Mouse (Mus musculus) cortical plate, adult 2 months (tissue): ENCODE measurements around the gene Rgs1. TPM values are rescaled to one million over a fixed set of nuclear protein-coding genes. Genes with fewer than 3 reads are reported as not detected.

ENCODE experiments used
- H3K27ac ChIP-seq: fragments of 200-500 bp; 2 replicates; pipeline ENCODE4 v1.5.1; 2012; ENCODE audit warnings: low read length, control low read depth, inconsistent platforms; ENCODE audit not compliant: insufficient read depth
- H3K4me1 ChIP-seq: fragments of 200-500 bp; 2 replicates; pipeline ENCODE4 v1.6.1; 2011; ENCODE audit warnings: low read length; ENCODE audit not compliant: control insufficient read depth, insufficient read depth
- H3K4me3 ChIP-seq: fragments of 200-500 bp; 2 replicates; pipeline ENCODE4 v1.5.1; 2011; ENCODE audit warnings: mild to moderate bottlenecking, low read length, control low read depth; ENCODE audit not compliant: insufficient read depth
- CTCF ChIP-seq: fragments of 200-500 bp; IDR thresholded peaks from 2 replicates; pipeline ENCODE4 v1.5.1; 2011; ENCODE audit warnings: mild to moderate bottlenecking, control low read depth, low read length; ENCODE audit not compliant: insufficient read depth; ENCODE audit errors: extremely low read depth
- POLR2A ChIP-seq: fragments of 200-500 bp; IDR thresholded peaks from 2 replicates; pipeline ENCODE4 v1.6.1; 2011; ENCODE audit warnings: mild to moderate bottlenecking, low read length, control low read depth; ENCODE audit not compliant: insufficient read depth; ENCODE audit errors: extremely low read depth
- polyA plus RNA-seq: library from polyadenylated mRNA; depleted of rRNA; stranded (reverse); fragments of >200 nt; gene quantifications from 2 replicates; pipeline ENCODE4 v1.2.3, GENCODE M21; 2012

Rgs1 gene
- polyA plus RNA-seq, 1 experiment, result 0.15 TPM

DNA sequence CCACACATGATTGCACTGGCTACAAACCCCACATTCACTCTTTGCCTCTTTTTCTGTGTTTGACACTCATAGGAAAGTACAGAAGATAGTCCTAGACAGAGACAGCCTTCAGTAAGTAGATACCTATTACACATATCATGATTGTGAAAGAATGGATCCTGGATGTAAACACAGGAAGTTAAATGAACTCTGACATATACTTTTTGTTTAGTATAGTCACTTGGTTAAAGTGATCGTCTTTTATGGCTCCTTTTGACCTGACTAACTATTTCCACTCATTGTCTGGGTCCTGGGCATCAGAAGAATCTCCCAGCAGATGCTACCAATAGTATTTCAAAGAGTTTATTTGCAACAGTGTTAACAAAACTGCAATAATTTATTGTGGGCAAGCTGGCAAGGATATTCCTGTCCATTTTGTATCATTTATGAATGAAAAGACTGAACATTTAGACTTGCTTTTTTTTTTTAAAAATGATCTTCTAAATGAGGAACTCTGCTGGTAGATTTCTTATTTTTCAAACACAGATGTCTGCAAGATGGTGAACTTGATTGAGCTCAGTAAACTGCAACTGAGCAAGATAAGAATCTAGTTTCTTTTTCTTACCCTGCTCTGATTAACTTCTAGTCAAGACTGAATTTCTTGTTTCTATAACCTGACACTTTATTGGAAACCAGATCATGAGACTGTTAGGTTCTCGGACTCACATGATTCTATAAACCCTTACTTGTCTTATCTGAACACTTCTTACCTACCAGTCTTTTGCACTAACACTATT, 7.7 kb upstream of the Rgs1 start:
- no peak for TF ChIP-seq POLR2A
- no peak for TF ChIP-seq CTCF
- Histone ChIP-seq H3K4me1 (no peaks in the 10 kb centered on the region), H3K27ac (no peak overlapping the region), H3K4me3 (no peak overlapping the region)

DNA sequence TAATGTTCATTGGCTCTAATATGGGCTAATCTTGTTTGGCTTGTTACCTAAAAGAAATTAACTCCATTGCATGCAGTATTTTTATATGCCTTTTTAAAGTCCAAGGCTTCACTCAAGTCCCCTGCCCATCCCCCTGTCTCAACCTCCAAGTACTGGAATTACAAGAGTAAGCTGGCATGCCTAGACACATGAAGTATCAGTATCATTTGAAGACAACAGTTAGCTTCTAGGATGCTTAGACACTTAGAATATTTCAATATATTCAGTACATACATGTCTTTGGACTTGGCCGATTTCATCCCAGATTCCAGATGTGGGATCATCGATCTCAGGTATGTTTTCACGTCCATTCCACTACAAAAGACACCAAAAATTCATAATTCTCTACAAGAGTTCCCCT, 836 bp downstream of the Rgs1 start:
- Histone ChIP-seq H3K4me1 (no peaks in the 10 kb centered on the region), H3K4me3 (no peak overlapping the region), H3K27ac (no peak overlapping the region)
- TF ChIP-seq CTCF (no peak), POLR2A (no peak)

DNA sequence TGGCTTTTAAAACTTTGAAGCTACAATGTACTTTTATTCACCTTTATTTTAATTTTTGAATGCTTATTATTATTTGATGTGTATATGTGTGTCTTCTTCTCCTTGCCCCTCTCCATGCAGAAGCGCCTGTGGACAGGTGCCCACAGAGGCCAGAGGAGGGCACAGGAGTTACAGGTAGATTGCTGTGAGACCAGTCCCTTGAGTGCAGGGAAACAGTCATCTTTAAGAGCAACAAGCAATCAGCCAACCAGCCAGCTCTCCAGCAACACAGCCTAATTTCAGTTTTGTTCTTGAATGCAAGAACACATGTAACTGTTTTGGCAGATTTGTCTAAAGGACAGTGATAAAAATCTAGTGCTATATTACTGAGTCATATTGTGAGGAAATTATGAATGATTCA, 1.7 kb downstream of the Rgs1 start:
- Histone ChIP-seq H3K27ac (no peak overlapping the region), H3K4me3 (no peak overlapping the region), H3K4me1 (no peaks in the 10 kb centered on the region)
- TF ChIP-seq POLR2A (no peak), CTCF (no peak)

DNA sequence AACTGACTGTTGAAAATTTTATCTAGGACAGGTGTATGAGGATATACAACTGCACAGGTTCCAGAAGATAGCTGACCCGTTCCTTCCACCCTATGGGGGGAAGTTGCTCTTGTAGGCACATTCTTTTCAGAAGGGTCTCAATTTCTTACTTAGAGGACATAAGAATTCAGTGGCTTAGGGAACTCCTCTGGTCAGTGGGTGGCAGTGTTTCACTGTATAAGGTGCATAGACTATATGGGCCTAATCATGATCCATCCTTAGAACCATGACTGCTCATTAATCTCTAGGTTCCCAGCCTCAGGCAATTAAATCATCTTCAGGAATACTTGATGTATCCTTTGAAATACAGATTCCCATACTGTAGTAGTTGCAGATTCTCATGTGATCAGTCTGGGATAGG, 5.5 kb downstream of the Rgs1 start:
- H3K4me3 ChIP-seq, result no peak overlapping the region
- TF ChIP-seq CTCF, result peak; percentile 26; the same call in 1 of the 2 replicates
- no peak for TF ChIP-seq POLR2A
- H3K27ac ChIP-seq, result no peak overlapping the region
- no peaks in the 10 kb centered on the region for H3K4me1 ChIP-seq

GRCm38 (mm10) chr1:144239195-144239594, 9.8 kb downstream of the Rgs1 start:
- Histone ChIP-seq H3K4me3 (no peak overlapping the region), H3K27ac (no peak overlapping the region)
- TF ChIP-seq POLR2A (no peak), CTCF (no peak)

DNA sequence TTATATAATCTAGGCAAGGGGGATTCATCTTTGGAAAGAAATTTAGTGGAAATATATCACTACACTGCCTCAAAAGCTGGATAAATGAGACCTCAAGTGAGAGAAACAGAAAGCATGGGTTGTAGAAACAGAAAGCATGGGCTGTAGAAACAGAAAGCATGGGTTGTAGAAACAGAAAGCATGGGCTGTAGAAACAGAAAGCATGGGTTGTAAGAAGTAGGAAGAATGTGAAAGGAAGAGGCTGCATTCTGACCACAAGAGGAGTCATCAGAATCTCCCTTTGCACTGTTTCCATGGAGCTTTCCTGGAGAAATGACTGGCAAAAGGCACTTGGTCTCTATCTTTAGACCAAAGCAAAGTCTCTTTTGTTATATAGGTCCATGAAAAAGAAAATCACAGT, 33.8 kb downstream of the Rgs1 start:
- no peaks in the 10 kb centered on the region for H3K4me1 ChIP-seq
- no peak overlapping the region for H3K4me3 ChIP-seq
- TF ChIP-seq CTCF (no peak), POLR2A (no peak)
- no peak overlapping the region for H3K27ac ChIP-seq

More at GRCm38 (mm10) chr1:144239195-144239594, 9.8 kb downstream of the Rgs1 start:
- no peaks in the 10 kb centered on the region for H3K4me1 ChIP-seq

DNA sequence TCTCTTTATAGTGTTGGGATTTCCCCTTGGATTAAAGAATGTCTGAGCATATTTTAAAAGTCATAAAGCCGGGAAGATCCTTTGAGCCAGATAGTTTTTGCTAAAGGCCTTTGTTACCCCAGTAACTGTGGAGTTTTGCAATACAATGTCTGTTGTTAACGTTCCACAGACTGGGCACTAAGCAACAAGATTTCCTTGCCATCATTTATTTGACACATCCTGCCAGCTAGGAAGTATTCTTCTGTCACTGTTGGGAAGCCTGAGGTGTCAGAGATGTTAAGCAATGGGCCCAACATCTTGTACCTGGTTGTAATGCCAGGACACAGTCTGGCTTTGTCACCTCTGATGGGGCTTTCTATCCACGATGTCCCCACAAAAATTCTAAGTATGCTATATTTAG, 38.1 kb downstream of the Rgs1 start:
- TF ChIP-seq CTCF (no peak), POLR2A (no peak)
- no peak overlapping the region for H3K4me3 ChIP-seq

DNA sequence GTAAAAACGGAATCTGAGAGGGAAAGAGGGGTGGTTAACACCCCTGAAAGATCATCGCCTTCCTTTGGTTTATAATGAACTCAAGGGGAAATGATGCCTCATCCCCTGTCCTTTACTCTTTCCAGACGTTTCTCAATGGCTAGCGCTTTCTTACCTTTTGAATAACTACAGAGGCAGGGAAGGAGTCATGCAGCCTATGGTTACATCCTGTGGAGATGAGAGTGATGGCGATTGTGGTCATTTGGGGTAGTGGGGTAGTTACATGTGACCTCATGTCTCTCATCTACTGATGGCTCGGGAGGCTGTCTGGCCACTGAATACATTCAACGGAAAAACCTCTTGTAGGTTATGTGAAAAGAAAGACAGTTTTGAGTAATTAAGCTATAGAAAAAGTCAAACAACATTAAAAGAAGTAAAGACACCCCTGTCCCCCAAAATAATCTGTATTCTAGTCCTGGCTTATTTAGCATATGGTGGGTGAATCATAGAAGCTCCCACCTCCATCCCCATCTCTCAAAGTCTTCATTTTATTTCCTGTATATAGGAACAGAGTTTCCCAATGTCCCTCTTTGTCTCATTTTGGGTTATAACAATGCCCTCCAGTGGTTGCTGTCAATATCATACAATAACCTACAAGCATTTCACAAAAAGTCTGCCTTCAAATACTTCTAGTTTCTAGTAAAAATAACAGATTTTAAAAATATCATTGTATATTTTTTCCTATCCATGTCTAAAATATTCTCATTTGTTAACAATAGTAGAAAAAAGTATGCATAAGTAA, 42.6 kb downstream of the Rgs1 start:
- H3K27ac ChIP-seq, result no peak overlapping the region
- TF ChIP-seq POLR2A, result no peak
- no peak for TF ChIP-seq CTCF
- H3K4me1 ChIP-seq, result no peaks in the 10 kb centered on the region
- H3K4me3 ChIP-seq, result no peak overlapping the region

More for the DNA sequence above, 38.1 kb downstream of the Rgs1 start:
- Histone ChIP-seq H3K4me1 (no peaks in the 10 kb centered on the region), H3K27ac (no peak overlapping the region)

GRCm38 (mm10) chr1:144204766-144205165, 44.3 kb downstream of the Rgs1 start:
- no peak for TF ChIP-seq CTCF
- TF ChIP-seq POLR2A, result no peak
- no peaks in the 10 kb centered on the region for H3K4me1 ChIP-seq
- no peak overlapping the region for H3K4me3 ChIP-seq
- no peak overlapping the region for H3K27ac ChIP-seq

DNA sequence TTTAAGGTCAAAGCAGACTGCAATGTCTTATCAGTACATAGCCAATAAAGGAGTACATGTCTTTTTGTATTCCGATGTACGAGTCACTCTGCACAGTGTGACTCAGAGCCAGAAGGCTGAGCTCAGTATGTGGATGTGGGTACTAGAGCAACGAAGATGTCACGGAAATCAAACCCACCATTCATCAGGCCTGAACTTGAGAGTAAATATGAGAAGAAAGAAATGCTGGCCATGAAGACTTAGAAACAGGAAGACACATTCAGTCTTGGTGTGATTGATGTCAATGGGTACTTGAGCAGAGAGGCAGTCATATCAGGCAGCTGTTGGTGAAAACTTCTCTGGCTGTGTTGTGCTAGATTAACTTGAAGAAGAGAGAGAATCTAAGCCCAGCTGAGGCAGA, 46.1 kb downstream of the Rgs1 start:
- TF ChIP-seq CTCF (no peak), POLR2A (no peak)
- no peak overlapping the region for H3K4me3 ChIP-seq
- H3K27ac ChIP-seq, result no peak overlapping the region
- no peaks in the 10 kb centered on the region for H3K4me1 ChIP-seq
